Mouse (Mus musculus): ENCODE measurements at regions not wholly inside any gene's neighbourhood (a gene's known extent, or its start where the extent isn't known, plus 50 kb on each side); places are given as distances from the start of the nearest gene placed in this dataset.

DNA sequence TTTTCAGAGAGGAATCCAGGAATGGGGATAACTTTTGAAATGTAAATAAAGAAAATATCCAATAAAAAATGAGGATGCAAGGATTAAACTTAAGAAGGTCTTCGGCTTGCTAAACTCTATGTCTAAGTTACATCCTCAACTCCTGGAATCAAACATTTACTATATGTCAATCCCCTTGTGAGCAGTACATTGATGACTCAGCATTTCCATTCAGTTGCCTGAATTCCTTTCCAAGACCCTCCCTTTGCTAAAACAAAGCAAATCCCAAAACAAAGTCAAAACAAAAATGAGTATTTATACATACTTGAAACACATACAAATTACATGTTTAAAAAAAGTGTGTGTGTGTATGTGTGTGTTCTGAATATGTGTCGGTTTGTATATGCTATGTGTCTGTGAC, 753.9 kb upstream of the Lrrc4c start:
- Histone ChIP-seq H3K4me2 (no peak overlapping the region), H3K27me3 (no peaks in the 10 kb centered on the region), H3K9ac (no peak overlapping the region), H3K27ac (no peak overlapping the region), H3K9me3 (replicated peaks) (no peaks in the 10 kb centered on the region), H3K4me1 (no peaks in the 10 kb centered on the region), H3K36me3 (no peaks in the 10 kb centered on the region), H3K4me3 (replicated peaks) (no peak overlapping the region)
- ATAC-seq (replicated peaks; ENCODE audit: low FRiP score): no peak
- 89% methylated on average over 2 of the region's 2 CpGs for WGBS

DNA sequence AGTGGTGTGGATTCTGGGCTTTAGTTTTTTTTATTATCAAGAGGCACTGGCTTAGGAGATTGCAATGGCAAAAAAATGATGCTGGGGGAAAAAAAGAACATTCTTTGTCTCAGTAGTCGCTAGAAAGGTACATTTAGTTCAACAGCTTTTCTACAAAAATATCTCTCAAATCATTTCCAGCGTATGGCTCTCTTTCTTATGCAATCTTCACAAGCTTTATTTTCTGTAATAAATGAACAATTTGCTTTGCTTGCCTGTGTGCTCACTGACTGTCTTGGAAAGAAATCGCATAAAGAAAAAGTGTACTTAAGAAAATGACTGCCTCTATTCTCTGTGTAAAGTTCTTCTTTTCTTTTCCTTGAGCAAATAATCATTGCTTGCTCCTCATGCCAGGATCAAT, 742.1 kb upstream of the Lrrc4c start:
- ATAC-seq (replicated peaks; ENCODE audit: low FRiP score): no peak
- no peaks in the 10 kb centered on the region for H3K4me1 ChIP-seq
- H3K9ac ChIP-seq: no peak overlapping the region
- no peaks in the 10 kb centered on the region for H3K9me3 ChIP-seq (replicated peaks)
- WGBS: 92% methylated on average over 3 of the region's 3 CpGs
- no peak overlapping the region for H3K4me3 ChIP-seq (replicated peaks)
- no peak overlapping the region for H3K27ac ChIP-seq
- H3K36me3 ChIP-seq: no peaks in the 10 kb centered on the region
- H3K27me3 ChIP-seq: no peaks in the 10 kb centered on the region
- no peak overlapping the region for H3K4me2 ChIP-seq

DNA sequence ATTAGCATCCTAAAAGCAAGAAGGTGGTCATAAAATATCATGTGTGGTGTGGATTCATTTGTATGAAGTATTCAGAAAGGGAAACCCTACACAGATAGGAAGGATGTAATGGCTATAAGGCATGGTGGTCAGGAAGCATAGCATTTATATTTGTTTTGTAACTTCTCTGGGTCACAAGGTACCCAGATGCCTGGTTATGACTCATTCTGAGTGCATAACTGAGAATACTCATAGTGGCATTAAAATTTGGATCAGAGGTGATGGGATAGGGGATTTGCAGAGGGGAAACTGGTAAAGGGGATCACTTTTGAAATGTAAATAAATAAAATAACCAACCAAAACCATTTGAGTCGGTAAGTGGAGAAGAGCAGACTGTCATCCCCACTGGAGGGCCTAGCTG, 738.8 kb upstream of the Lrrc4c start:
- Histone ChIP-seq H3K27me3 (no peaks in the 10 kb centered on the region), H3K9me3 (replicated peaks) (no peaks in the 10 kb centered on the region), H3K9ac (no peak overlapping the region), H3K27ac (no peak overlapping the region), H3K36me3 (no peaks in the 10 kb centered on the region), H3K4me3 (replicated peaks) (no peak overlapping the region), H3K4me1 (no peaks in the 10 kb centered on the region), H3K4me2 (no peak overlapping the region)
- no peak for ATAC-seq (replicated peaks; ENCODE audit: low FRiP score)
- WGBS: 80% methylated on average over 1 of the region's 1 CpGs

DNA sequence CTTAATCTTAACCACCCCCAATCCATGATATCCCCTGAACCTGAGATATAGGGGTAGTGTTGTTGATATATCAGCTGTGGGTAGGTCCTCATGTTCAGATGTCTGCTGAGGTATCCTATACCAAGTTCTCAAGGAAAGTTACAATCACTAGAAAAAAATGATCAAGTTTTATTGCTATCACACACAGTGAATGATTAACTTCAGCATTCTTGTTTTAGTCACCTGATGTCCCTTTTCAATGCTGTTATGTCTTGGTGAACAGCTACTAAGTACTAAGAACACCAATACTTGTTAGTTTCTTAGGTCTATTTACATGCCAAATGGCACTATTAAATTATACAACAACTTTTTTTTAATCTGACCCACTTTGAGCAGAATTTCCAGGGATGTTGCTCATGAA, 732.0 kb upstream of the Lrrc4c start:
- Histone ChIP-seq H3K4me2 (no peak overlapping the region), H3K4me1 (0 out of 2 replicates have a peak, but pooled peaks cover 7% of the 10 kb centered on the region), H3K9me3 (replicated peaks) (no peaks in the 10 kb centered on the region), H3K27me3 (no peaks in the 10 kb centered on the region; the same call in 1 of the 2 replicates), H3K4me3 (replicated peaks) (no peak overlapping the region), H3K36me3 (no peaks in the 10 kb centered on the region), H3K27ac (no peak overlapping the region), H3K9ac (no peak overlapping the region)
- no peak for ATAC-seq (replicated peaks; ENCODE audit: low FRiP score)

DNA sequence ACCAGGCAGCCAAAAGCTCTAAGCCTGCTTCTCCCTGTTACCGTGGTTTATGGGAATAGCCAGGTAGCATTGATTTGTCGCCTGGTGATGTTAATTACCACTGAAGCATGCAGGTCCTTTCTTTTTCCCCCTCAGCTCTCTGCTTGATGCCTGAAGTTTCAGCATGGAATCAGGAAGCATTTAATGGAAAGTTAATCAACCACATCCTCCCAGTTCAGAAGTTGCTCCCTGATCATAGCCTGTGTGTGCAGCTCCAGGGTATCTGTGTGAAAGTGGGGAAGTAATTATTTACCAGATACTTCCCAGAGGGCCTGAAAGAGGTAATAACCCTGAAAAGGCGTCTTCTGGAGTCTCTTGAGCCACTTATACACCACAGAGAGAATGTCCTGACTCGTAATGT, 730.9 kb upstream of the Lrrc4c start:
- peak; percentile 96 for ATAC-seq (replicated peaks; ENCODE audit: low FRiP score)
- no peak overlapping the region for H3K9ac ChIP-seq
- no peaks in the 10 kb centered on the region for H3K36me3 ChIP-seq
- H3K27me3 ChIP-seq: no peaks in the 10 kb centered on the region; the same call in 1 of the 2 replicates
- H3K27ac ChIP-seq: no peak overlapping the region
- no peak overlapping the region for H3K4me2 ChIP-seq
- 17% methylated on average over 4 of the region's 4 CpGs for WGBS
- H3K4me3 ChIP-seq (replicated peaks): no peak overlapping the region
- H3K9me3 ChIP-seq (replicated peaks): no peaks in the 10 kb centered on the region
- H3K4me1 ChIP-seq: 0 out of 2 replicates have a peak, but pooled peaks cover 7% of the 10 kb centered on the region

DNA sequence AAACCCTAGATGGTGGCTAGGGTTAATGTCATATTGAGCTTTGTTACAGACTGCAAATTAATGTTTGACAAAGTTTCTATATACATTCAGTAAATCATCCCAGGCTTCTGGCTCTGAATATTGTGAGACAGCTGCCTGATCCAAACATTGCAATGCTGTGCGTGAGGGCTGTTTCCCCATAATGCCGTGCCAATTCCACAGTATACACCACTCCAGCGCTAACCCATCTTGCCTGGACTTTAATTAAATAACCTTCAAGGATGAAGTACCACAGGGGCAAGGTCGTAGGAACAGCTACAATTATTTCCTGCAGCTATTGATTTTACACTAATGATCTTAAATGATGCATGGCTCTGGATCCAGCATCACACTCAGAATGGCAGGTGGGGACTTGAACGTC, 704.6 kb upstream of the Lrrc4c start:
- 57% methylated on average over 5 of the region's 5 CpGs for WGBS
- no peak; the same call in 1 of the 2 replicates for ATAC-seq (replicated peaks; ENCODE audit: low FRiP score)
- no peak overlapping the region for H3K4me2 ChIP-seq

DNA sequence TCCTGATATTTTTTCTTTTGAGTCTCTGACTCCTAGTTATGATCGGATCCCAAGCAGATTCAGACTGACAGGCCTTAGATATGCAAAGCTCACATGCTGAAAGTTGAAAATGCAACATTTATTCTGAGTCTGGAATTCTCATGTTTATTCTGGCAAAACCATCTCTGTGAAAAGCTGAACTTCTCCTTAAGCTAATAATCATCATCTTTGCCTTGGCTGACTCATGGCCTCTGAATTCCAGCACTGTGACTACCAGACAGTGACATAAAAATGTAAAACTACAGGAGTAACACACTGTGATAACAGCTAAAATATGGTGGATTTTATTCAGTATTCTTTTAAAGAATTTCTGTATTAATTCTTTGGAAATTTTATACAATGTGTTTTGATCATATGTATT, 680.4 kb upstream of the Lrrc4c start:
- Histone ChIP-seq H3K4me3 (replicated peaks) (no peak overlapping the region), H3K36me3 (no peaks in the 10 kb centered on the region), H3K4me2 (no peak overlapping the region), H3K27me3 (no peaks in the 10 kb centered on the region), H3K4me1 (no peaks in the 10 kb centered on the region), H3K9ac (no peak overlapping the region), H3K27ac (no peak overlapping the region), H3K9me3 (replicated peaks) (no peaks in the 10 kb centered on the region)
- 93% methylated on average over 1 of the region's 1 CpGs for WGBS
- ATAC-seq (replicated peaks; ENCODE audit: low FRiP score): no peak

More for the DNA sequence above, 704.6 kb upstream of the Lrrc4c start:
- Histone ChIP-seq H3K27me3 (no peaks in the 10 kb centered on the region), H3K4me3 (replicated peaks) (no peak overlapping the region), H3K9ac (no peak overlapping the region), H3K27ac (no peak overlapping the region), H3K9me3 (replicated peaks) (no peaks in the 10 kb centered on the region), H3K4me1 (no peaks in the 10 kb centered on the region), H3K36me3 (no peaks in the 10 kb centered on the region)

DNA sequence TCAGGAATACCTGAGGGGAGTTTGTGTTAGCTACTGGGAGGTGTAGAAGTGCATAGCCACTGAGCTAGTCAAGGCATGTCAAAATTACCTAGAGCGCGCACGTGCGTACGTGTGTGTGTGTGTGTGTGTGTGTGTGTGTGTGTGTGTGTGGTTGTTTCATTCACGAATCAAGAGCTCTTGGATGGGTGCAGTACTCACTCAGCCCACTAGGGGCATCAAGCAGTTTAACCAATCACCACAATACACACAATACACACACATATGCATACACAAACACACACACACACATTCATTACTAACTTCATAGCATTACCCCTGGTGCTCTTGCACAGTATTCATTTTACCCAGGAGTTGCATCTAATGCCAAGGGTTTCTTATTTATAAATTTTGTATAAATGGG, 643.6 kb upstream of the Lrrc4c start:
- ATAC-seq (replicated peaks; ENCODE audit: low FRiP score): no peak
- Histone ChIP-seq H3K9me3 (replicated peaks) (no peaks in the 10 kb centered on the region), H3K4me2 (no peak overlapping the region), H3K27me3 (no peaks in the 10 kb centered on the region), H3K27ac (no peak overlapping the region), H3K4me3 (replicated peaks) (no peak overlapping the region), H3K9ac (no peak overlapping the region), H3K4me1 (no peaks in the 10 kb centered on the region), H3K36me3 (no peaks in the 10 kb centered on the region)
- 92% methylated on average over 6 of the region's 6 CpGs for WGBS

DNA sequence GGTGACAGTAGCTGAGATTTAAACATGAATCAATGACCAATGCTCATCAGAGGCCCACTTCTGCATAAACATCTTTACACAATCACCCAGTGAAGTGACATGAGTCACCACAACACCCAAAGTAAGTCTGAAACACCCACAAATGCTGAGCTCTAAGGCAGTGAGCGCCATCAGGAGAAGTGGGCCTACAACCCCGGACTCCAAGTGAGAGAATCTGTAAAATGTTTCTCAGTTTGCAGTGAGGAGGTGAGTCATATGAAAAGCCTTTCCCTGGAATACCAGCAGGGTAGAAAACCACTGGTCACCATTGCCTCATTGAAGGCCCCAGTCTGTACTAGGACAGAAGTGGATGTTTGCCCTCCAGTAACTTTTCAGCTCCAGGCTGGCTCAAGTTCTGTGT, 602.6 kb upstream of the Lrrc4c start:
- no peak overlapping the region for H3K9ac ChIP-seq
- H3K36me3 ChIP-seq: no peaks in the 10 kb centered on the region
- H3K9me3 ChIP-seq (replicated peaks): no peaks in the 10 kb centered on the region
- no peak overlapping the region for H3K27ac ChIP-seq
- H3K4me1 ChIP-seq: no peaks in the 10 kb centered on the region
- no peaks in the 10 kb centered on the region for H3K27me3 ChIP-seq
- whole genome bisulfite sequencing: 90% methylated on average over 2 of the region's 2 CpGs
- no peak overlapping the region for H3K4me2 ChIP-seq
- ATAC-seq (replicated peaks; ENCODE audit: low FRiP score): no peak
- no peak overlapping the region for H3K4me3 ChIP-seq (replicated peaks)
